Mouse (Mus musculus): ENCODE data around the gene Zfp648.

The Zfp648 gene

DNA sequence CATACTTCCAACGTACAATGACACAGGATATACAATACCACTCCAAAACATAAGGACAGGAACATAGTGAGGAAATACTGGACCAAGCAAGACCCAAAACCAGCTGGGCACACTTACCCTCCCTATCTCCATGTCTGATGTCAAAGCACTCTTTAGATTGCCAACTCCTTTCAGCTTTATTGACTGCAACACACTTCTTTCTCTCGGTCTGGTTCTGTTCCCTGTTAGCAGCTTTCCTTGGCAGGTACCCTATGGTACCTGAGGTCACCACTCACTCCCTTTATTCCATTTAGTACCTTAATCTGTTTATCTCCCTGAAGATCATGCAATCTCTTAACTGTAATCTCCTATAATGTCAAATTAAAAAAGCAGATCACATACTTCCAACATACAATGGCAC, 19.0 kb downstream of the Zfp648 start:
- peak; percentile 68 for DNase-seq (ENCODE audit: extremely low read depth, low read depth, low spot score)

GRCm38 (mm10) chr1:154220566-154220965, 19.6 kb downstream of the Zfp648 start:
- peak; percentile 46 for DNase-seq (ENCODE audit: extremely low read depth, low read depth, low spot score)

DNA sequence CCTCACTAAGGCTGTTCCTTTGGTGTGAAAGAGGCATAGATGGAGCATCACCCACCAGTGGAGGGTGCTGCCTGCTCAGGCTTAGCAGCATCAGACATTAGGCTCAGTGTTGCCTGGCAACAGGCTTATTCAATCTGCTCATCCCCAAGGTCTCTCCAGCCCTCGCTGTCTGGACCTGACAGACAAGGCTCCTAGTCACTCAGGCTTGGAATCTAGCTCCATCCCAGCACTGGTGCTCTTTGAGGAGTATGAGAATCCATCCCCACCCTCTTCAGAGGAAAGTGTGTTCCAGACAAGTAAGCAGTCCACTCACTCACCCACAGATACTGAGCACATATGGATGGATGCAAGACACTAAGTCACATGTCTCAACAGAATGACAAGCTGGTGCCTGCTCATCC, 22.8 kb downstream of the Zfp648 start:
- DNase-seq (ENCODE audit: extremely low read depth, low read depth, low spot score) = no peak

- DNase-seq (ENCODE audit: extremely low read depth, low read depth, low spot score) = no peak
Measured at GRCm38 (mm10) chr1:154232594-154232993, 31.6 kb downstream of the Zfp648 start.

GRCm38 (mm10) chr1:154233033-154233432, 32.0 kb downstream of the Zfp648 start:
- DNase-seq (ENCODE audit: extremely low read depth, low read depth, low spot score) = no peak

DNA sequence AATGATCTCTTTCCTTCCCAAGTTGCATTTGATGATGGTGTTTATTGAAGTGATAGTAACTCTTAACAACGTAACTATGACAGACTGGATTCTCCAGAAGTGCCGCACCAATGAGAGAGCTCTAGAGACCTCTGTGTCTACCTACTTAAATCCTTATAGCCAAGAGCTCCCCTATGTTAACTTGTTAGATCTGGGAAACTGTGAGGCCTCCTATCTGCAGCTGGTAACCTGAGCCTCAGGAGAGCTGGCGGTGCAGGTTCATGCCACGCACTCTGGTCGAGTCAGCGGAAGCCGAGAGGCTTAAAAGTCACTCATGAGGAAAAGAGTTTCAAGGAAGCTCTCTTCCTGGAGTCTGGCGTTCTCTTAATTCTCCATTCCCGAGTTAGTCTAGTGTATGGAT, 33.8 kb downstream of the Zfp648 start:
- DNase-seq (ENCODE audit: extremely low read depth, low read depth, low spot score) = no peak

DNA sequence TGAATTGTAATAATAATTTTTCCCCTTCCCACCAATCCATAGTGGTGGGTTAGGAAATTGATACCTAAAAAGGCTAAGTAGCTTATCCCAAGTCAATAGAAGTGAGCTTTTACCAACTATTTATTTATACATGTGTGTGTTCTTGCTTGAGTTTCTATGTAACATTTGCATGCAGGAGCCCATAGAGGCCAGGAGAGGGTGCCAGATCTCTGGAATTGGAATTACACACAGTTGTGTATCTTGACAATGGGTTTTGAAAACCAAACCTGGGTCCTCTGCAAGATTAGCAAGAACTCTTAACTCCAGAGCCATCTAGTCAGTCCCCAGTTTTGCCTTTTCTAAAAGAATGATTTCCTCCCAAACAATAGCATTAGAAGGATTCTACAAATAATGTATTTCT, 37.9 kb downstream of the Zfp648 start:
- no peak for DNase-seq (ENCODE audit: extremely low read depth, low read depth, low spot score)

- no peak for DNase-seq (ENCODE audit: extremely low read depth, low read depth, low spot score)
Measured at GRCm38 (mm10) chr1:154251186-154251585, 50.2 kb downstream of the Zfp648 start.

DNA sequence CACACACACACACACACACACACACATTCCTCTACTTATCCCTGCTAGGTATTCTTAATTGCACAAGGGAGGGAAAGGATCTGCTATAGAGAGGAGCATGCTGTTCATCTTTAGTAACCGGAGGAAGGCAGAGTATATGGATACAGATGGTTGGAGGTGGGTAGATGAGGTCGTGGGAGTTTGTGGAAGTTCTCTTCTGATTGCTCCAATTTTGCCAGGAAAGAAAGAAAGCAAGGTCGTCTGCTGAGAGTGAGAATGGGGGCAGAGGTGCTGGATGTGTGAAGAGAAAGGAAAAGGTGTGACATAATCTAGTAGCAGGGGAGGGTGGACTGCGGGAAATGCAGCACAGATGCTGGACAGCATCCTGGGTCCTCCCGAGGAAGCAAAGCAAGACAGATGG, 51.8 kb downstream of the Zfp648 start:
- no peak for DNase-seq (ENCODE audit: extremely low read depth, low read depth, low spot score)

Data from fat pad, adult 2 months (tissue).